Mouse (Mus musculus): ENCODE measurements at regions not wholly inside any gene's neighbourhood (a gene's known extent, or its start where the extent isn't known, plus 50 kb on each side); places are given as distances from the start of the nearest gene placed in this dataset.

- no peak for TF ChIP-seq POLR2A (IDR thresholded peaks at IDR 0.05; ENCODE audit: borderline replicate concordance, extremely low read depth, low read depth, low read length)
- no peak for TF ChIP-seq CTCF (IDR thresholded peaks at IDR 0.05; ENCODE audit: insufficient read depth, low read length)
Observed at GRCm38 (mm10) chr15:59762061-59762460, 254.4 kb downstream of the 4933412E24Rik start.

Measured in lung, adult 2 months (tissue).